Comparison of ENCODE assay signal across 8 mouse cellular contexts in genomic region chr13:43478586-43478985, GRCm38 (mm10). TPM values are rescaled to one million over a fixed set of nuclear protein-coding genes. Genes with fewer than 3 reads are reported as not detected.
DNase-seq lines count a peak whose midpoint lies in the region; ATAC-seq and TF ChIP-seq lines count a peak whose summit lies in the region.

No protein-coding gene starts in this region.

- H3K4me3 ChIP-seq in cerebellum, adult 2 months (replicated peaks; ENCODE audit: insufficient read depth, low read depth, low read length) = peak overlapping the region; percentile 49
- peak overlapping the region; percentile 50 to 90 (median 64) for H3K4me3 ChIP-seq in CH12.LX (replicated peaks in 1 of 3; ENCODE audit: low read depth in 2 of 3, low read length in 2 of 3, poor library complexity in 1 of 3)
- H3K4me3 ChIP-seq in forebrain, embryonic 12.5 days (replicated peaks) = peak overlapping the region; percentile 94
- peak overlapping the region; percentile 38 for H3K4me3 ChIP-seq in intestine, embryonic 16.5 days (ENCODE audit: low read length)
- peak overlapping the region; percentile 78 for H3K4me3 ChIP-seq in midbrain, embryonic 10.5 days

- dilution Hi-C loops in CH12.LX (cut with MboI; ENCODE audit: extremely low pct_ligation_motif_present, extremely low pct_unique_long_range_greater_than_20kb, low sequenced_read_pairs) = no loop called here

- 0% methylated on average over 8 of the region's 8 CpGs for WGBS in cerebellum, adult 2 months
- WGBS in forebrain, embryonic 12.5 days = 34% methylated on average over 8 of the region's 8 CpGs
- 9% methylated on average over 8 of the region's 8 CpGs for WGBS in intestine, embryonic 16.5 days
- 49% methylated on average over 8 of the region's 8 CpGs for WGBS in midbrain, embryonic 10.5 days

- no peaks in the 10 kb centered on the region for H3K27me3 ChIP-seq in cerebellum, adult 2 months (ENCODE audit: control insufficient read depth, insufficient read depth, low read length)
- no peaks in the 10 kb centered on the region for H3K27me3 ChIP-seq in CH12.LX (replicated peaks)
- H3K27me3 ChIP-seq in forebrain, embryonic 12.5 days = no peaks in the 10 kb centered on the region
- H3K27me3 ChIP-seq in intestine, embryonic 16.5 days (replicated peaks; ENCODE audit: control insufficient read depth, insufficient read depth, low read length) = no peaks in the 10 kb centered on the region
- H3K27me3 ChIP-seq in midbrain, embryonic 10.5 days (ENCODE audit: low read depth, poor library complexity, severe bottlenecking) = peaks cover 4% of the 10 kb centered on the region; the same call in 1 of the 2 replicates

- peaks cover 4% of the 10 kb centered on the region; the same call in 1 of the 2 replicates for H3K4me1 ChIP-seq in cerebellum, adult 2 months (ENCODE audit: control insufficient read depth, insufficient read depth, low read length)
- H3K4me1 ChIP-seq in CH12.LX (ENCODE audit: control insufficient read depth in 1 of 2, insufficient read depth in 2 of 2) = peaks cover 10 to 50% of the 10 kb centered on the region in 2 experiments
- H3K4me1 ChIP-seq in forebrain, embryonic 12.5 days = peaks cover 30% of the 10 kb centered on the region
- H3K4me1 ChIP-seq in intestine, embryonic 16.5 days (ENCODE audit: control insufficient read depth, insufficient read depth, low read length) = peaks cover 21% of the 10 kb centered on the region
- H3K4me1 ChIP-seq in midbrain, embryonic 10.5 days = peaks cover 38% of the 10 kb centered on the region

- H3K9ac ChIP-seq in CH12.LX (ENCODE audit: insufficient read depth, low read depth) = peak overlapping the region; percentile 94
- H3K9ac ChIP-seq in forebrain, embryonic 12.5 days = peak overlapping the region; percentile 57
- H3K9ac ChIP-seq in intestine, embryonic 16.5 days (ENCODE audit: low read depth, low read length) = peak overlapping the region; percentile 44; the same call in 1 of the 2 replicates

- TF ChIP-seq EP300 in CH12.LX (IDR thresholded peaks at IDR 0.05; ENCODE audit: low read length) = no peak

- in situ Hi-C loops in CH12.LX (cut with MboI; ENCODE audit: low pct_ligation_motif_present, low pct_unique_long_range_greater_than_20kb, low sequenced_read_pairs) = no loop called here

- peak; percentile 40 to 57 for DNase-seq in cerebellum, adult 2 months
- DNase-seq in cerebellum, postnatal 4 days (ENCODE audit: low spot score in 2 of 2) = no peak
- no peak for DNase-seq in CH12.LX (ENCODE audit: extremely low read depth)
- DNase-seq in midbrain, embryonic 10.5 days (ENCODE audit: low spot score) = no peak
- DNase-seq in frontal cortex, postnatal 14 days (ENCODE audit: low spot score in 2 of 2) = no peak
- no peak for DNase-seq in thymus, postnatal 14 days

- no peak for ATAC-seq in forebrain, embryonic 12.5 days (ENCODE audit: low FRiP score)
- ATAC-seq in intestine, embryonic 16.5 days = no peak

- no peak for TF ChIP-seq CTCF in cerebellum, adult 2 months (IDR thresholded peaks at IDR 0.05; ENCODE audit: borderline replicate concordance, insufficient read depth, low read depth, low read length)
- TF ChIP-seq CTCF in CH12.LX (conservative IDR thresholded peaks at IDR 0.05 in 1 of 2, IDR thresholded peaks at IDR 0.05 in 1 of 2; ENCODE audit: low read depth in 2 of 2, low read length in 2 of 2) = no peak

- H3K9me3 ChIP-seq in CH12.LX (replicated peaks; ENCODE audit: low read length) = no peaks in the 10 kb centered on the region
- no peaks in the 10 kb centered on the region for H3K9me3 ChIP-seq in forebrain, embryonic 12.5 days
- no peaks in the 10 kb centered on the region for H3K9me3 ChIP-seq in intestine, embryonic 16.5 days (ENCODE audit: control insufficient read depth, low read length)
- H3K9me3 ChIP-seq in midbrain, embryonic 10.5 days (replicated peaks) = no peaks in the 10 kb centered on the region

- peak overlapping the region; percentile 90 for H3K4me2 ChIP-seq in CH12.LX (ENCODE audit: insufficient read depth, low read depth, poor library complexity, severe bottlenecking)
- peak overlapping the region; percentile 76 for H3K4me2 ChIP-seq in forebrain, embryonic 12.5 days
- peak overlapping the region; percentile 51 for H3K4me2 ChIP-seq in intestine, embryonic 16.5 days (ENCODE audit: low read depth, low read length)

- peak overlapping the region; percentile 81; the same call in 1 of the 2 replicates for H3K27ac ChIP-seq in cerebellum, adult 2 months (ENCODE audit: insufficient read depth, low read length)
- H3K27ac ChIP-seq in CH12.LX (ENCODE audit: insufficient read depth, low read depth) = no peak overlapping the region
- H3K27ac ChIP-seq in forebrain, embryonic 12.5 days = no peak overlapping the region
- 0 out of 2 replicates have a peak overlapping the region, but pooled peaks have one; percentile 4 for H3K27ac ChIP-seq in intestine, embryonic 16.5 days (ENCODE audit: low read length)
- peak overlapping the region; percentile 98; the same call in 1 of the 2 replicates for H3K27ac ChIP-seq in midbrain, embryonic 10.5 days (replicated peaks)

- no peak for TF ChIP-seq POLR2A in cerebellum, adult 2 months (IDR thresholded peaks at IDR 0.05; ENCODE audit: borderline replicate concordance, insufficient read depth, low read length)
- no peak for TF ChIP-seq POLR2A in CH12.LX (IDR thresholded peaks at IDR 0.05; ENCODE audit: low read depth, low read length)

- H3K36me3 ChIP-seq in CH12.LX (replicated peaks in 1 of 2; ENCODE audit: control insufficient read depth in 1 of 2, insufficient read depth in 1 of 2, low read length in 1 of 2) = peaks cover 0 to 21% of the 10 kb centered on the region in 2 experiments
- no peaks in the 10 kb centered on the region for H3K36me3 ChIP-seq in forebrain, embryonic 12.5 days (replicated peaks)
- no peaks in the 10 kb centered on the region for H3K36me3 ChIP-seq in intestine, embryonic 16.5 days (ENCODE audit: control insufficient read depth, insufficient read depth, low read length)
- no peaks in the 10 kb centered on the region for H3K36me3 ChIP-seq in midbrain, embryonic 10.5 days

- TF ChIP-seq RAD21 in CH12.LX (IDR thresholded peaks at IDR 0.05; ENCODE audit: low read depth, low read length) = no peak

- peaks cover 64% of the 10 kb centered on the region for H3K79me2 ChIP-seq in CH12.LX (replicated peaks; ENCODE audit: control insufficient read depth, extremely low read depth, insufficient read depth, poor library complexity, severe bottlenecking)

TF ChIP-seq in CH12.LX, 34 proteins besides CTCF, POLR2A, EP300 and RAD21:
- TF ChIP-seq HCFC1 (IDR thresholded peaks at IDR 0.05; ENCODE audit: low read depth, low read length) = no peak
- no peak for TF ChIP-seq PAX5 (IDR thresholded peaks at IDR 0.05; ENCODE audit: low read length)
- no peak for TF ChIP-seq MEF2A (IDR thresholded peaks at IDR 0.05; ENCODE audit: borderline replicate concordance, low read depth, low read length)
- no peak for TF ChIP-seq MAZ (IDR thresholded peaks at IDR 0.05; ENCODE audit: low read depth, low read length)
- no peak for TF ChIP-seq USF2 (conservative IDR thresholded peaks at IDR 0.05; ENCODE audit: low read depth, low read length)
- no peak for TF ChIP-seq SMC3 (IDR thresholded peaks at IDR 0.05; ENCODE audit: low read depth, low read length)
- no peak for TF ChIP-seq TBP (conservative IDR thresholded peaks at IDR 0.05; ENCODE audit: low read depth, low read length)
- TF ChIP-seq MXI1 (IDR thresholded peaks at IDR 0.05; ENCODE audit: low read depth, low read length) = no peak
- no peak for TF ChIP-seq BHLHE40 (IDR thresholded peaks at IDR 0.05; ENCODE audit: low read depth, low read length)

RNA-seq across cellular contexts. Expression of gene Ranbp9, which starts 2.5 kb away (rescaled TPM):
- polyA plus RNA-seq in cerebellum, adult 2 months (2012; rRNA removed) = 59.9 and 61.6 TPM in 2 replicates
- 22.0 and 23.3 TPM in 2 replicates for total RNA-seq in CH12.LX (2012; rRNA removed)
- total RNA-seq in CH12.LX (2014; rRNA removed) = 27.4 and 31.8 TPM in 2 replicates
- 33.3 and 37.6 TPM in 2 replicates for polyA plus RNA-seq in CH12.LX (2012; ENCODE audit: insufficient read length, low read depth)
- 13.4 and 15.6 TPM in 2 replicates for polyA plus RNA-seq in forebrain, embryonic 12.5 days (2016; fragmentation: Nextera tagmentation; extraction: Ambion mirVana)
- polyA plus RNA-seq in intestine, embryonic 16.5 days (2015; fragmentation: Nextera tagmentation; extraction: Ambion mirVana) = 4.3 and 5.5 TPM in 2 replicates
- polyA plus RNA-seq in midbrain, embryonic 10.5 days (2016; fragmentation: Nextera tagmentation; extraction: Ambion mirVana) = 7.7 and 9.3 TPM in 2 replicates

Comparison
In these comparisons a context has a peak if more than half of its experiments do, and no peak if none do; other contexts are left out.
1. DNase-seq: peak in cerebellum, adult 2 months (2 of 2); none in cerebellum, postnatal 4 days (0 of 2), CH12.LX (single experiment), midbrain, embryonic 10.5 days (single experiment), frontal cortex, postnatal 14 days (0 of 2) and thymus, postnatal 14 days (single experiment).
2. H3K27ac ChIP-seq: peak in cerebellum, adult 2 months (single experiment), intestine, embryonic 16.5 days (single experiment) and midbrain, embryonic 10.5 days (single experiment); none in CH12.LX (single experiment) and forebrain, embryonic 12.5 days (single experiment).
3. H3K4me3 ChIP-seq: peak in every context shown above with its lines; median percentile 94 in forebrain, embryonic 12.5 days; 78 in midbrain, embryonic 10.5 days; 64 in CH12.LX; 49 in cerebellum, adult 2 months; 38 in intestine, embryonic 16.5 days.
4. H3K9ac ChIP-seq: peak in every context shown above with its lines; median percentile 94 in CH12.LX; 57 in forebrain, embryonic 12.5 days; 44 in intestine, embryonic 16.5 days.
5. Peak in every context shown above with its lines, with median percentiles within 50 percentile points of each other: H3K4me2 ChIP-seq.